Mouse (Mus musculus) megakaryocyte-erythroid progenitor cell, adult 5-6 weeks (primary cell): ENCODE measurements around the gene Fyb. TPM values are rescaled to one million over a fixed set of nuclear protein-coding genes. Genes with fewer than 3 reads are reported as not detected.

Experiments used
- ATAC-seq: replicated peaks from 2 replicates; pipeline ENCODE4 v1.8.0; 2016; ENCODE audit warnings: mild to moderate bottlenecking, inconsistent platforms; ENCODE audit not compliant: severe bottlenecking, poor library complexity, low FRiP score, low TSS enrichment
- total RNA-seq, 2 experiments: library from RNA; stranded (forward) in 1 of 2; stranded (reverse) in 1 of 2; fragments of 200-1000, 215-1000 nt in 1 of 2; fragments of >200 nt in 1 of 2; fragmentation: Nextera tagmentation in 1 of 2; gene quantifications; 2 replicates each; pipeline ENCODE4 v1.2.3; 2014 to 2017

The Fyb gene
- total RNA-seq, 2 experiments from 2014 or later = 41.0 to 91.4 TPM

- ATAC-seq = no peak
Observed at GRCm38 (mm10) chr15:6711226-6711625, 188.6 kb downstream of the Fyb start.

Other genes with a start within 250 kb of the Fyb start
- gene Dab2, start 223.1 kb upstream of the Fyb start, total RNA-seq (2014; fragmentation: Nextera tagmentation) = not detected in 2 replicates
- gene Dab2, start 223.1 kb upstream of the Fyb start, total RNA-seq (2017) = not detected in 2 replicates
- not detected in 2 replicates for gene C9, start 77.5 kb upstream of the Fyb start, total RNA-seq (2014; fragmentation: Nextera tagmentation)
- not detected in 2 replicates for gene C9, start 77.5 kb upstream of the Fyb start, total RNA-seq (2017)
- 32.5 and 47.1 TPM in 2 replicates for gene Rictor, start 185.5 kb downstream of the Fyb start, total RNA-seq (2014; fragmentation: Nextera tagmentation)
- gene Rictor, start 185.5 kb downstream of the Fyb start, total RNA-seq (2017) = 32.6 and 50.7 TPM in 2 replicates